Mouse (Mus musculus) liver, embryonic 16.5 days (tissue): Measurements from ENCODE around the gene Gstp2. TPM values are rescaled to one million over a fixed set of nuclear protein-coding genes. Genes with fewer than 3 reads are reported as not detected.

Experiments used
- ATAC-seq: fragments of 200-750 bp; cut with Nextera tagmentation; 2 replicates; pipeline ENCODE4 v1.8.0; 2017; ENCODE audit warnings: low read depth, mild to moderate bottlenecking, moderate number of reproducible peaks, moderate library complexity
- H3K27ac ChIP-seq: fragments of 300-500 bp; sonication (generic); 2 replicates; pipeline ENCODE4 v1.5.1; 2014; ENCODE audit warnings: mild to moderate bottlenecking, low read length
- H3K27me3 ChIP-seq: fragments of 300-500 bp; sonication (generic); 2 replicates; pipeline ENCODE4 v1.6.1; 2014; ENCODE audit warnings: low read depth, low read length, mixed read lengths; ENCODE audit not compliant: control insufficient read depth, insufficient read depth
- H3K36me3 ChIP-seq: fragments of 300-500 bp; sonication (generic); 2 replicates; pipeline ENCODE4 v1.6.1; 2014; ENCODE audit warnings: mild to moderate bottlenecking; ENCODE audit not compliant: control insufficient read depth, insufficient read depth
- H3K4me1 ChIP-seq: fragments of 300-500 bp; sonication (generic); 2 replicates; pipeline ENCODE4 v1.6.1; 2014; ENCODE audit warnings: low read depth, low read length, mixed read lengths; ENCODE audit not compliant: control insufficient read depth
- H3K4me2 ChIP-seq: fragments of 300-500 bp; sonication (generic); 2 replicates; pipeline ENCODE4 v1.6.1; 2014; ENCODE audit warnings: low read depth, low read length, mixed read lengths
- H3K4me3 ChIP-seq: fragments of 300-500 bp; sonication (generic); 2 replicates; pipeline ENCODE4 v1.5.1; 2014; ENCODE audit warnings: low read depth, mild to moderate bottlenecking, low read length
- H3K9ac ChIP-seq: fragments of 300-500 bp; sonication (generic); 2 replicates; pipeline ENCODE4 v1.6.1; 2014; ENCODE audit warnings: low read depth, low read length
- H3K9me3 ChIP-seq: fragments of 300-500 bp; sonication (generic); replicated peaks from 2 replicates; pipeline ENCODE4 v1.6.1; 2016; ENCODE audit warnings: low read length; ENCODE audit not compliant: control insufficient read depth
- WGBS: fragments of 180-500 bp; shearing (Covaris S2); extraction: QIAGEN DNeasy Blood & Tissue Kit; methylation state at CpG from one replicate; pipeline ENCODE4 v1.1.7; 2014; ENCODE audit not compliant: insufficient replicate concordance; 5-methylcytosine and 5-hydroxymethylcytosine counted together
- polyA plus RNA-seq: library from polyadenylated mRNA; unstranded; fragments of >200 nt; fragmentation: Nextera tagmentation; extraction: Ambion mirVana; gene quantifications from 2 replicates; pipeline ENCODE4 v1.2.1, GENCODE M21; 2015

Gstp2 gene
- polyA plus RNA-seq, 1 experiment from 2014 or later: 6.1 TPM

DNA sequence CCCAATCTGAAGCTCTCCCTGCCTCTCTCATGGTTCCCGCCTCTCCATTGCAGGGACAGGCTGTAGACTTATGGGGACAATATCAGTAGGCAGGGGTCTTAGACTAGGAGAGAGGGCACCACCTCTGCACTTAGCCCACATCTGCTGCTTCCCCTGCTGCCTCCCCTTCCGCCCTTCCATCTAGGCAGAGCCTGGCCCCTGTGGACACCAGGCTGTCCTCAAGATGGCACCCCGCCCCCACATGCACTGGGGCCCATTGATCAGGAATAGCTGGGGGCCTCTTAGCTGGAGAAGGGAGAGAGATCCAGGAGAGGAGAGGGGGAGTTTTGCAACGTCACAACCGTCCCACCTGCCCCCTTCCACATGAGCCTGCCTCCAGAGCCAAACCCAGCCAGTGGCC lies 53.4 kb downstream of the Gstp2 start, which contains the start of gene Tbx10:
Tbx10 (plus strand) TSS at position 337 of the 400 bp plus-strand sequence.
- H3K27me3 ChIP-seq: no peaks in the 10 kb centered on the region
- no peaks in the 10 kb centered on the region for H3K9me3 ChIP-seq
- H3K36me3 ChIP-seq: no peaks in the 10 kb centered on the region
- H3K4me2 ChIP-seq: no peak within 1 kb of the TSS
- H3K4me1 ChIP-seq: no peaks in the 10 kb centered on the region
- H3K27ac ChIP-seq: no peak within 1 kb of the TSS
- no peak within 1 kb of the TSS for H3K4me3 ChIP-seq
- 34% methylated on average over 5 of the region's 5 CpGs for WGBS
- no peak for ATAC-seq
- H3K9ac ChIP-seq: no peak within 1 kb of the TSS

- Histone ChIP-seq H3K27me3 (no peaks in the 10 kb centered on the region), H3K27ac (no peak overlapping the region), H3K4me1 (0 out of 2 replicates have a peak, but pooled peaks cover 3% of the 10 kb centered on the region), H3K9me3 (no peaks in the 10 kb centered on the region), H3K9ac (no peak overlapping the region), H3K36me3 (no peaks in the 10 kb centered on the region), H3K4me2 (no peak overlapping the region), H3K4me3 (no peak overlapping the region)
- no peak for ATAC-seq
- 53% methylated on average over 3 of the region's 3 CpGs for WGBS
These were observed 53.9 kb downstream of the Gstp2 start for GRCm38 (mm10) chr19:3991966-3992365.

DNA sequence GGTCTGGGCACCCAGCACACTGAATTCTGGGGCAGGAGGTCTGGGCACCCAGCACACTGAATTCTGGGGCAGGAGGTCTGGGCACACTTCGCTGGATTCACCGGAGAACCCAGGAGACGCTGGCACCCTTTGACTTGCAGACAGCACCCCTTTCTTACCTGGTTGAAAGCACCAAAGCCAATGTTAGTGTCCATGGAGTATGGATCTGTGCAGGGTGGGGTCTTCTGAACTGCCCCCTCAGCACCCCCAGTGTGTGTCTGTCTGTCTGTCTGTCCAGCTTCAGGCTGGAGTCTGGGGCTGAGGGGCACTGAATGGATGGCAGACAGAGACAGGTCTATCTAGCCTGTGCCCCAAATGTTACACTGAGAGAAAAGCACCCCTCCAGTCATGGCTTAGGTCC lies 54.3 kb downstream of the Gstp2 start:
- H3K4me3 ChIP-seq: no peak overlapping the region
- no peaks in the 10 kb centered on the region for H3K9me3 ChIP-seq
- WGBS: 89% methylated on average over 3 of the region's 3 CpGs
- H3K27ac ChIP-seq: no peak overlapping the region
- no peaks in the 10 kb centered on the region for H3K36me3 ChIP-seq
- no peak overlapping the region for H3K4me2 ChIP-seq
- peaks cover 7% of the 10 kb centered on the region; the same call in 1 of the 2 replicates for H3K4me1 ChIP-seq
- no peak for ATAC-seq
- H3K9ac ChIP-seq: no peak overlapping the region
- H3K27me3 ChIP-seq: no peaks in the 10 kb centered on the region

DNA sequence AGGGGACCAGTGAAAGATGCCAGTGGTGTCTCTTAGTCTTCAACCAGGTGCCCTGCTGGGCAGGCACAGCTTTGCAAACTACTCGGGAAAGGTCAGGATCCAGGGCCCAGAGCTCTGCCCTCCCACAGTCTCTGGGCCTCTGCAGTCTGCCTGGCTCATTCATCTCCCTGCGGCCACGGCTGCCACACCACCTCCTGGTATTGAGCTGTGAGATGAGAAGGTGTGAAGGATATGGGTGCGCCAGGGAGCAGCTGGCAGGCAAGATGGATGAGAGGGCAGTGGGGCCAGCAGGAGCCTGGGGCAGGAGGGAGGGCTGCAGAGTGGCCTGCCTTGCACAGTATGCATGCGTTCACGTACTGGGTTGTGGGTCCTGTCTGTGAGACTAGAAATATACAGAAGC lies 55.0 kb downstream of the Gstp2 start:
- WGBS: 66% methylated on average over 6 of the region's 6 CpGs
- no peak overlapping the region for H3K4me2 ChIP-seq
- no peak overlapping the region for H3K4me3 ChIP-seq
- no peaks in the 10 kb centered on the region for H3K9me3 ChIP-seq
- no peaks in the 10 kb centered on the region for H3K36me3 ChIP-seq
- H3K4me1 ChIP-seq: peaks cover 15% of the 10 kb centered on the region
- no peak overlapping the region for H3K27ac ChIP-seq
- no peaks in the 10 kb centered on the region for H3K27me3 ChIP-seq
- H3K9ac ChIP-seq: no peak overlapping the region
- ATAC-seq: no peak

Other genes starting within 250 kb of the Gstp2 start
- gene Chka, start 194.2 kb downstream of the Gstp2 start, polyA plus RNA-seq: 18.4 and 19.3 TPM in 2 replicates
- gene Tcirg1, start 138.9 kb downstream of the Gstp2 start, polyA plus RNA-seq: 28.7 and 33.8 TPM in 2 replicates
- 150 and 159 TPM in 2 replicates for gene Ndufs8, start 133.2 kb downstream of the Gstp2 start, polyA plus RNA-seq
- gene Aldh3b1, start 116.2 kb downstream of the Gstp2 start, polyA plus RNA-seq: 8.7 and 10.0 TPM in 2 replicates
- gene Unc93b1, start 110.8 kb downstream of the Gstp2 start, polyA plus RNA-seq: 33.9 and 35.8 TPM in 2 replicates
- gene Aldh3b3, start 87.4 kb downstream of the Gstp2 start, polyA plus RNA-seq: 0.07 and 0.12 TPM in 2 replicates
- 0.24 and 0.30 TPM in 2 replicates for gene Aldh3b2, start 73.7 kb downstream of the Gstp2 start, polyA plus RNA-seq
- 10.5 and 12.4 TPM in 2 replicates for gene Acy3, start 59.5 kb downstream of the Gstp2 start, polyA plus RNA-seq
- 0.09 TPM in 1 of 2 replicates, not detected in the other for gene Tbx10, start 53.3 kb downstream of the Gstp2 start, polyA plus RNA-seq
- gene Nudt8, start 45.4 kb downstream of the Gstp2 start, polyA plus RNA-seq: 12.2 and 12.6 TPM in 2 replicates
- 0.41 and 0.48 TPM in 2 replicates for gene Gm49405, start 45.4 kb downstream of the Gstp2 start, polyA plus RNA-seq
- 0.42 and 0.75 TPM in 2 replicates for gene Doc2g, start 42.7 kb downstream of the Gstp2 start, polyA plus RNA-seq
- 144 and 145 TPM in 2 replicates for gene Ndufv1, start 33.2 kb downstream of the Gstp2 start, polyA plus RNA-seq
- gene Gstp1, start 8.0 kb downstream of the Gstp2 start, polyA plus RNA-seq: 796 and 823 TPM in 2 replicates
- gene Gstp3, start 13.5 kb upstream of the Gstp2 start, polyA plus RNA-seq: 95.4 and 105 TPM in 2 replicates
- gene Cabp2, start 35.6 kb upstream of the Gstp2 start, polyA plus RNA-seq: 0.25 and 0.32 TPM in 2 replicates
- 112 and 117 TPM in 2 replicates for gene Cdk2ap2, start 51.2 kb upstream of the Gstp2 start, polyA plus RNA-seq
- 6.6 and 7.3 TPM in 2 replicates for gene Pitpnm1, start 54.0 kb upstream of the Gstp2 start, polyA plus RNA-seq
- gene Aip, start 79.8 kb upstream of the Gstp2 start, polyA plus RNA-seq: 32.4 and 32.6 TPM in 2 replicates
- 0.02 TPM in 1 of 2 replicates, not detected in the other for gene Gpr152, start 93.8 kb upstream of the Gstp2 start, polyA plus RNA-seq
- gene Cabp4, start 98.0 kb upstream of the Gstp2 start, polyA plus RNA-seq: 0.18 and 0.20 TPM in 2 replicates
- gene Coro1b, start 102.6 kb upstream of the Gstp2 start, polyA plus RNA-seq: 72.4 and 74.8 TPM in 2 replicates
- 17.6 and 17.9 TPM in 2 replicates for gene Ptprcap, start 107.6 kb upstream of the Gstp2 start, polyA plus RNA-seq
- 29.4 and 31.9 TPM in 2 replicates for gene Rps6kb2, start 117.3 kb upstream of the Gstp2 start, polyA plus RNA-seq
- 0.49 and 0.67 TPM in 2 replicates for gene Carns1, start 129.5 kb upstream of the Gstp2 start, polyA plus RNA-seq
- gene Tbc1d10c, start 145.3 kb upstream of the Gstp2 start, polyA plus RNA-seq: 5.5 and 8.1 TPM in 2 replicates
- gene Ppp1ca, start 146.0 kb upstream of the Gstp2 start, polyA plus RNA-seq: 380 and 393 TPM in 2 replicates
- 14.1 and 14.2 TPM in 2 replicates for gene Rad9a, start 155.6 kb upstream of the Gstp2 start, polyA plus RNA-seq
- 0.39 and 0.61 TPM in 2 replicates for gene Clcf1, start 168.2 kb upstream of the Gstp2 start, polyA plus RNA-seq
- gene AC109138.7, start 168.3 kb upstream of the Gstp2 start, polyA plus RNA-seq: not detected in 2 replicates
- 12.2 and 14.8 TPM in 2 replicates for gene Pold4, start 185.9 kb upstream of the Gstp2 start, polyA plus RNA-seq
- gene Ssh3, start 223.2 kb upstream of the Gstp2 start, polyA plus RNA-seq: 2.1 TPM in 2 replicates
- gene Ankrd13d, start 237.1 kb upstream of the Gstp2 start, polyA plus RNA-seq: 1.1 and 1.2 TPM in 2 replicates